Mouse (Mus musculus) MEL (cell line): ENCODE measurements at regions not wholly inside any gene's neighbourhood (a gene's known extent, or its start where the extent isn't known, plus 50 kb on each side); places are given as distances from the start of the nearest gene placed in this dataset.

Source experiments
- DNase-seq: peaks from one replicate; pipeline ENCODE4 v3.0.0; 2011; ENCODE audit warnings: low read depth, low spot score
- H3K27ac ChIP-seq: 2 replicates; pipeline ENCODE4 v1.5.1; 2012; ENCODE audit warnings: low read depth, mild to moderate bottlenecking, control low read depth, low read length, moderate library complexity; ENCODE audit not compliant: control insufficient read depth
- H3K27me3 ChIP-seq, 2 experiments: fragments of 150-350 bp in 1 of 2; sonication (generic) in 1 of 2; 2 replicates each; pipeline ENCODE4 v1.6.1; 2012; ENCODE audit warnings: low read length in 2 of 2, mild to moderate bottlenecking in 2 of 2, improper control_type of control experiment in 1 of 2, moderate library complexity in 1 of 2; ENCODE audit not compliant: insufficient read depth in 2 of 2, control insufficient read depth in 1 of 2
- H3K36me3 ChIP-seq, 2 experiments: 2 replicates each; pipeline ENCODE4 v1.6.1; 2012 to 2014; ENCODE audit warnings: low read length in 2 of 2, improper control_type of control experiment in 1 of 2, inconsistent platforms in 1 of 2, mild to moderate bottlenecking in 1 of 2; ENCODE audit not compliant: insufficient read depth in 2 of 2, control insufficient read depth in 1 of 2
- H3K4me1 ChIP-seq, 2 experiments: fragments of 150-350 bp in 1 of 2; sonication (generic) in 1 of 2; 2 replicates each; pipeline ENCODE4 v1.6.1; 2012; ENCODE audit warnings: low read length in 2 of 2, improper control_type of control experiment in 1 of 2, mild to moderate bottlenecking in 1 of 2; ENCODE audit not compliant: insufficient read depth in 2 of 2, control insufficient read depth in 1 of 2
- H3K4me3 ChIP-seq, 2 experiments: fragments of 150-350 bp in 1 of 2; sonication (generic) in 1 of 2; 2 replicates each; pipeline ENCODE4 v1.5.1; 2012; ENCODE audit warnings: low read depth in 2 of 2, low read length in 2 of 2, mild to moderate bottlenecking in 2 of 2, moderate library complexity in 2 of 2, control low read depth in 1 of 2, improper control_type of control experiment in 1 of 2; ENCODE audit not compliant: control insufficient read depth in 1 of 2, insufficient read depth in 1 of 2
- H3K79me2 ChIP-seq: 2 replicates; pipeline ENCODE4 v1.6.1; 2012; ENCODE audit warnings: mild to moderate bottlenecking, low read length, moderate library complexity; ENCODE audit not compliant: control insufficient read depth, poor library complexity, insufficient read depth
- H3K9ac ChIP-seq: 2 replicates; pipeline ENCODE4 v1.6.1; 2012; ENCODE audit warnings: low read depth, mild to moderate bottlenecking, control low read depth, low read length, moderate library complexity; ENCODE audit not compliant: control insufficient read depth, poor library complexity, severe bottlenecking
- H3K9me3 ChIP-seq: fragments of 150-350 bp; sonication (generic); replicated peaks from 2 replicates; pipeline ENCODE4 v1.6.1; 2012; ENCODE audit warnings: mild to moderate bottlenecking, low read length, improper control_type of control experiment, moderate library complexity; ENCODE audit not compliant: insufficient read depth
- BHLHE40 ChIP-seq: IDR thresholded peaks from 2 replicates; pipeline ENCODE4 v1.6.1; 2012; ENCODE audit warnings: low read depth, mild to moderate bottlenecking, inconsistent platforms, low read length, improper control_type of control experiment, borderline replicate concordance
- CHD2 ChIP-seq: IDR thresholded peaks from 2 replicates; pipeline ENCODE4 v1.6.1; 2011; ENCODE audit warnings: low read length, improper control_type of control experiment
- CTCF ChIP-seq, 3 experiments: IDR thresholded peaks in 2 of 3; conservative IDR thresholded peaks in 1 of 3; 2 replicates each; pipeline ENCODE4 v1.5.1; 2011 to 2012; ENCODE audit warnings: low read length in 3 of 3, low read depth in 2 of 3, mild to moderate bottlenecking in 2 of 3, improper control_type of control experiment in 1 of 3, inconsistent platforms in 1 of 3, mixed read lengths in 1 of 3, moderate library complexity in 1 of 3; ENCODE audit not compliant: control insufficient read depth in 1 of 3, insufficient read depth in 1 of 3, poor library complexity in 1 of 3, severe bottlenecking in 1 of 3
- ELF1 ChIP-seq: IDR thresholded peaks from 2 replicates; pipeline ENCODE4 v1.6.1; 2014; ENCODE audit warnings: low read depth, mild to moderate bottlenecking, inconsistent platforms, low read length, improper control_type of control experiment, moderate library complexity
- GABPA ChIP-seq: IDR thresholded peaks from 2 replicates; pipeline ENCODE4 v1.6.1; 2012; ENCODE audit warnings: low read depth, mild to moderate bottlenecking, inconsistent platforms, low read length, improper control_type of control experiment, moderate library complexity
- GATA1 ChIP-seq: IDR thresholded peaks from 2 replicates; pipeline ENCODE4 v1.6.1; 2011; ENCODE audit warnings: low read depth, low read length, improper control_type of control experiment
- HCFC1 ChIP-seq: IDR thresholded peaks from 2 replicates; pipeline ENCODE4 v1.6.1; 2012; ENCODE audit warnings: low read depth, mild to moderate bottlenecking, inconsistent platforms, low read length, improper control_type of control experiment, moderate library complexity
- JUND ChIP-seq: IDR thresholded peaks from 2 replicates; pipeline ENCODE4 v1.6.1; 2011; ENCODE audit warnings: low read depth, mild to moderate bottlenecking, improper control_type of control experiment, low read length
- MAFK ChIP-seq: IDR thresholded peaks from 2 replicates; pipeline ENCODE4 v1.6.1; 2011; ENCODE audit warnings: low read depth, mild to moderate bottlenecking, low read length, improper control_type of control experiment, borderline replicate concordance
- MAX ChIP-seq: IDR thresholded peaks from 2 replicates; pipeline ENCODE4 v1.6.1; 2011; ENCODE audit warnings: low read length, improper control_type of control experiment
- MEF2A ChIP-seq: IDR thresholded peaks from 2 replicates; pipeline ENCODE4 v1.6.1; 2014; ENCODE audit warnings: low read depth, mild to moderate bottlenecking, inconsistent platforms, low read length, improper control_type of control experiment; ENCODE audit not compliant: poor library complexity, insufficient replicate concordance, severe bottlenecking; ENCODE audit errors: extremely low read depth
- MXI1 ChIP-seq: IDR thresholded peaks from 2 replicates; pipeline ENCODE4 v1.6.1; 2011; ENCODE audit warnings: mild to moderate bottlenecking, low read depth, low read length, improper control_type of control experiment
- MYB ChIP-seq: IDR thresholded peaks from 2 replicates; pipeline ENCODE4 v1.6.1; 2011; ENCODE audit warnings: mild to moderate bottlenecking, low read depth, low read length, improper control_type of control experiment
- NELFE ChIP-seq: IDR thresholded peaks from 2 replicates; pipeline ENCODE4 v1.6.1; 2011; ENCODE audit warnings: low read depth, low read length, improper control_type of control experiment
- POLR2A ChIP-seq, 2 experiments: IDR thresholded peaks; 2 replicates each; pipeline ENCODE4 v1.6.1; 2011 to 2012; ENCODE audit warnings: low read length in 2 of 2, mild to moderate bottlenecking in 2 of 2, control low read depth in 1 of 2, improper control_type of control experiment in 1 of 2, low read depth in 1 of 2, moderate library complexity in 1 of 2; ENCODE audit not compliant: control insufficient read depth in 1 of 2, insufficient read depth in 1 of 2, poor library complexity in 1 of 2
- POLR2AphosphoS2 ChIP-seq: IDR thresholded peaks from 2 replicates; pipeline ENCODE4 v1.6.1; 2011; ENCODE audit warnings: low read length, improper control_type of control experiment
- RCOR1 ChIP-seq: IDR thresholded peaks from 2 replicates; pipeline ENCODE4 v1.6.1; 2012; ENCODE audit warnings: low read depth, mild to moderate bottlenecking, inconsistent platforms, low read length, improper control_type of control experiment
- SIN3A ChIP-seq: IDR thresholded peaks from 2 replicates; pipeline ENCODE4 v1.6.1; 2012; ENCODE audit warnings: low read length, improper control_type of control experiment, inconsistent platforms
- SMC3 ChIP-seq: IDR thresholded peaks from 2 replicates; pipeline ENCODE4 v1.6.1; 2011; ENCODE audit warnings: low read depth, low read length, improper control_type of control experiment
- TBP ChIP-seq: IDR thresholded peaks from 2 replicates; pipeline ENCODE4 v1.8.0; 2011; ENCODE audit warnings: low read depth, low read length, improper control_type of control experiment
- TCF12 ChIP-seq: IDR thresholded peaks from 2 replicates; pipeline ENCODE4 v1.6.1; 2014; ENCODE audit warnings: low read depth, mild to moderate bottlenecking, inconsistent platforms, low read length, improper control_type of control experiment, moderate library complexity
- USF1 ChIP-seq: IDR thresholded peaks from 2 replicates; pipeline ENCODE4 v1.6.1; 2014; ENCODE audit warnings: low read depth, mild to moderate bottlenecking, inconsistent platforms, low read length, improper control_type of control experiment, moderate library complexity
- USF2 ChIP-seq, 2 experiments: IDR thresholded peaks; 2 replicates each; pipeline ENCODE4 v1.6.1; 2011 to 2012; ENCODE audit warnings: improper control_type of control experiment in 2 of 2, low read length in 2 of 2, borderline replicate concordance in 1 of 2, inconsistent platforms in 1 of 2, low read depth in 1 of 2, mild to moderate bottlenecking in 1 of 2; ENCODE audit not compliant: insufficient read depth in 1 of 2
- ZC3H11A ChIP-seq: IDR thresholded peaks from 2 replicates; pipeline ENCODE4 v1.6.1; 2012; ENCODE audit warnings: low read depth, mild to moderate bottlenecking, inconsistent platforms, low read length, improper control_type of control experiment
- ZKSCAN1 ChIP-seq: IDR thresholded peaks from 2 replicates; pipeline ENCODE4 v1.6.1; 2012; ENCODE audit warnings: low read depth, mild to moderate bottlenecking, inconsistent platforms, low read length, improper control_type of control experiment, moderate library complexity
- ZMIZ1 ChIP-seq: IDR thresholded peaks from 2 replicates; pipeline ENCODE4 v1.6.1; 2012; ENCODE audit warnings: low read depth, mild to moderate bottlenecking, inconsistent platforms, low read length, improper control_type of control experiment, moderate library complexity
- ZNF384 ChIP-seq: IDR thresholded peaks from 2 replicates; pipeline ENCODE4 v1.6.1; 2012; ENCODE audit warnings: low read depth, mild to moderate bottlenecking, inconsistent platforms, low read length, improper control_type of control experiment

DNA sequence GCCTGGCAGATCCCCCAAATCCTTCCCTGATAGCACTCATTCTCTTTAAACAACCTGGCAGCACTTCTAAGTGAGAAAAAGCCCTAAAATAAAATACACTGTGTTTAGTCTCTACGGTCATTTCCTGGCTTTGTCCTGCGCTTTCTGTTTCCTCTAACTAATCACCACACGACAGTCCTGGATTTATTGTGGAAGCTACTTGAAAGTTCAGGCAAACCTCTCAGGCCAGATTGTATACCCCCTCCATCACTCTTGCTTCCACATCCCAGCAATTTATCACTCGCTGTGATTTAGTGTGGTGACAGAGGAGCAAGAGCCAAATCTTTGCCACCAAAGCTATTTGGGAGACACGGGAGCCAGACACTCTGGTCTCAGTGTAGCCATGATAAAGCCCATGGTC is 221.0 kb upstream of the Slc24a2 start:
- H3K4me1 ChIP-seq, result no peaks in the 10 kb centered on the region
- H3K36me3 ChIP-seq, result no peaks in the 10 kb centered on the region
- no peaks in the 10 kb centered on the region for H3K79me2 ChIP-seq
- no peak overlapping the region for H3K27ac ChIP-seq
- H3K9ac ChIP-seq, result no peak overlapping the region
- no peak for DNase-seq
- H3K27me3 ChIP-seq, result no peaks in the 10 kb centered on the region
- TF ChIP-seq MEF2A, result no peak
- no peak for TF ChIP-seq NELFE
- TF ChIP-seq TBP, result no peak
- TF ChIP-seq POLR2A (IDR thresholded peaks at IDR 0.05; ENCODE audit: control insufficient read depth in 1 of 2, insufficient read depth in 1 of 2, low read depth in 1 of 2, low read length in 2 of 2, poor library complexity in 1 of 2), result no peak
- no peak for TF ChIP-seq ZMIZ1
- TF ChIP-seq ZKSCAN1, result no peak
- no peak for TF ChIP-seq MXI1
- TF ChIP-seq GATA1, result no peak
- TF ChIP-seq CTCF (IDR thresholded peaks at IDR 0.05 in 2 of 3, conservative IDR thresholded peaks at IDR 0.05 in 1 of 3; ENCODE audit: control insufficient read depth in 1 of 3, insufficient read depth in 1 of 3, low read depth in 2 of 3, low read length in 3 of 3, poor library complexity in 1 of 3, severe bottlenecking in 1 of 3), result no peak
- no peak for TF ChIP-seq MAX
- no peak for TF ChIP-seq ZNF384
- TF ChIP-seq POLR2AphosphoS2, result no peak
- TF ChIP-seq USF1, result no peak
- TF ChIP-seq USF2 (IDR thresholded peaks at IDR 0.05; ENCODE audit: borderline replicate concordance in 1 of 2, insufficient read depth in 1 of 2, low read depth in 1 of 2, low read length in 2 of 2), result no peak
- TF ChIP-seq TCF12, result no peak
- no peak for TF ChIP-seq CHD2
- H3K4me3 ChIP-seq, result no peak overlapping the region
- H3K9me3 ChIP-seq, result no peaks in the 10 kb centered on the region

GRCm38 (mm10) chr4:87448338-87448737 is 218.1 kb upstream of the Slc24a2 start:
- H3K9me3 ChIP-seq, result no peaks in the 10 kb centered on the region
- H3K9ac ChIP-seq, result no peak overlapping the region
- H3K4me1 ChIP-seq, result no peaks in the 10 kb centered on the region
- no peak for TF ChIP-seq RCOR1
- TF ChIP-seq ZC3H11A, result no peak
- no peak for TF ChIP-seq JUND
- no peak for TF ChIP-seq ZKSCAN1
- TF ChIP-seq HCFC1, result no peak
- no peak for TF ChIP-seq MYB
- no peak for TF ChIP-seq GABPA
- TF ChIP-seq ZMIZ1, result no peak
- TF ChIP-seq SMC3, result no peak
- TF ChIP-seq TBP, result no peak
- TF ChIP-seq SIN3A, result no peak
- TF ChIP-seq CTCF (IDR thresholded peaks at IDR 0.05 in 2 of 3, conservative IDR thresholded peaks at IDR 0.05 in 1 of 3; ENCODE audit: control insufficient read depth in 1 of 3, insufficient read depth in 1 of 3, low read depth in 2 of 3, low read length in 3 of 3, poor library complexity in 1 of 3, severe bottlenecking in 1 of 3), result no peak
- TF ChIP-seq BHLHE40, result no peak
- TF ChIP-seq MXI1, result no peak
- no peak for TF ChIP-seq CHD2
- no peak for TF ChIP-seq ELF1
- no peak for TF ChIP-seq MAFK
- no peak for TF ChIP-seq MAX
- TF ChIP-seq ZNF384, result no peak
- H3K27ac ChIP-seq, result no peak overlapping the region
- no peak overlapping the region for H3K4me3 ChIP-seq
- no peak for DNase-seq
- no peaks in the 10 kb centered on the region for H3K27me3 ChIP-seq
- no peaks in the 10 kb centered on the region for H3K36me3 ChIP-seq
- no peaks in the 10 kb centered on the region for H3K79me2 ChIP-seq
